Mouse (Mus musculus) intestine, embryonic 15.5 days (tissue): Measurements from ENCODE around the gene 1700066M21Rik. TPM values are rescaled to one million over a fixed set of nuclear protein-coding genes. Genes with fewer than 3 reads are reported as not detected.

Experiments used
- ATAC-seq: fragments of 200-750 bp; cut with Nextera tagmentation; 2 replicates; pipeline ENCODE4 v1.8.0; 2017; ENCODE audit warnings: moderate TSS enrichment, moderate library complexity
- H3K27ac ChIP-seq: fragments of 300-500 bp; sonication (generic); 2 replicates; pipeline ENCODE4 v1.5.1; 2015; ENCODE audit warnings: mild to moderate bottlenecking, inconsistent platforms
- H3K27me3 ChIP-seq: fragments of 300-500 bp; sonication (generic); replicated peaks from 2 replicates; pipeline ENCODE4 v1.6.1; 2015; ENCODE audit warnings: inconsistent platforms
- H3K36me3 ChIP-seq: fragments of 300-500 bp; sonication (generic); 2 replicates; pipeline ENCODE4 v1.6.1; 2015; ENCODE audit warnings: inconsistent platforms
- H3K4me1 ChIP-seq: fragments of 300-500 bp; sonication (generic); replicated peaks from 2 replicates; pipeline ENCODE4 v1.6.1; 2015; ENCODE audit warnings: inconsistent platforms
- H3K4me2 ChIP-seq: fragments of 300-500 bp; sonication (generic); replicated peaks from 2 replicates; pipeline ENCODE4 v1.6.1; 2015; ENCODE audit warnings: mild to moderate bottlenecking, inconsistent platforms
- H3K4me3 ChIP-seq: fragments of 300-500 bp; sonication (generic); replicated peaks from 2 replicates; pipeline ENCODE4 v1.5.1; 2015; ENCODE audit warnings: inconsistent platforms
- H3K9ac ChIP-seq: fragments of 300-500 bp; sonication (generic); 2 replicates; pipeline ENCODE4 v1.6.1; 2015; ENCODE audit warnings: inconsistent platforms
- H3K9me3 ChIP-seq: fragments of 300-500 bp; sonication (generic); 2 replicates; pipeline ENCODE4 v1.6.1; 2016; ENCODE audit warnings: inconsistent platforms
- WGBS: fragments of 180-500 bp; shearing (Covaris S2); methylation state at CpG from one replicate; pipeline ENCODE4 v1.1.7; 2015; 5-methylcytosine and 5-hydroxymethylcytosine counted together
- polyA plus RNA-seq: library from polyadenylated mRNA; unstranded; fragments of >200 nt; fragmentation: Nextera tagmentation; extraction: Ambion mirVana; gene quantifications from 2 replicates; pipeline ENCODE4 v1.2.1, GENCODE M21; 2015

The 1700066M21Rik gene
- 10.1 and 12.7 TPM in 2 replicates for polyA plus RNA-seq

- peak; percentile 98 for ATAC-seq
Measured at GRCm38 (mm10) chr1:57377376-57378341, at the start of gene 1700066M21Rik. Gene 1700066M21Rik (plus strand): TSS chr1:57377620.

DNA sequence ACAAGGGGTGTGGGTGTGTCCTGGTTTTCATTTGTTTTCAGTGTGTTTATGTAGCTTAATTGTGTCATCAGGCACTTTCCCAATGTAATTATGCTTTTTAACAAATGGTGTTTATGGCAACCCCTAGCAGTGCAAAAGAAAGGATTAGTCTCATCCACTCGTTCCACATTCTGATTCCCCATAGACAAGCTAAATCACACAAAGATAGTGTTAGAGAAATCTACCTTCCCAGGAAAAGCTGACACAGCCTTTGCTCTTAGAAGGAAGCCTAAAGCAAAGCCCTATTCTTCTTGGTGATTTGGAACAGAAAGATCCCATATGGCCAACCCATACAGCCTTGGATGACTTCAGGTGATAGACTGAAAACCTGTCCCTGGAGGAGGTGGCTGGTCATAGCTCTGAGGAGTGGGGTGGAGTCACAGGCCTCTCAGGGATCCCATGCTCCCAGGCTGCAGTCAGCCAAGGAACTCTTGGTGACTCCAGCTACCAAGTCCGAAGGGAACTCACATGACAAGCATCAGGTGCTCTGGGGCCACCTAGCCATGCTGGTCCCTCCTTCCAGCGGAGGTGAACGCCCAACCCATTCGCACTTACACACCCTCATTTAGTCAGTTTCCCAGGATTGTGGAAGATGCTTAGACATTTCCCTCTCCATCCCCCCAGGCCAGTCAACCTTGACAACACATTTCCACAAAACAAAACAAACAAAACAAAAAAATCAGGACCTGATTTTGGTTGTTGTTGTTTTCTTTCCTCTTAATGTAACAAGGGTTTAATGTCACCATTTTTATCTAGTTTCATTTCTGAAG is 47.9 kb upstream of the 1700066M21Rik start:
- no peaks in the 10 kb centered on the region for H3K4me1 ChIP-seq
- no peak overlapping the region for H3K4me3 ChIP-seq
- no peaks in the 10 kb centered on the region for H3K27me3 ChIP-seq
- no peaks in the 10 kb centered on the region for H3K36me3 ChIP-seq
- no peak overlapping the region for H3K9ac ChIP-seq
- no peak for ATAC-seq
- WGBS, result 78% methylated on average over 5 of the region's 5 CpGs
- no peak overlapping the region for H3K27ac ChIP-seq
- no peaks in the 10 kb centered on the region for H3K9me3 ChIP-seq
- H3K4me2 ChIP-seq, result no peak overlapping the region

More at GRCm38 (mm10) chr1:57377376-57378341, at the start of gene 1700066M21Rik:
- Histone ChIP-seq H3K4me3 (peak within 1 kb of the TSS; percentile 79), H3K4me2 (peak within 1 kb of the TSS; percentile 76), H3K4me1 (no peaks in the 10 kb centered on the region), H3K36me3 (no peaks in the 10 kb centered on the region), H3K9me3 (no peaks in the 10 kb centered on the region), H3K27me3 (no peaks in the 10 kb centered on the region), H3K9ac (peak within 1 kb of the TSS; percentile 70), H3K27ac (peak within 1 kb of the TSS; percentile 61)
- WGBS, result under 1% methylated on average over 81 of the region's 81 CpGs

DNA sequence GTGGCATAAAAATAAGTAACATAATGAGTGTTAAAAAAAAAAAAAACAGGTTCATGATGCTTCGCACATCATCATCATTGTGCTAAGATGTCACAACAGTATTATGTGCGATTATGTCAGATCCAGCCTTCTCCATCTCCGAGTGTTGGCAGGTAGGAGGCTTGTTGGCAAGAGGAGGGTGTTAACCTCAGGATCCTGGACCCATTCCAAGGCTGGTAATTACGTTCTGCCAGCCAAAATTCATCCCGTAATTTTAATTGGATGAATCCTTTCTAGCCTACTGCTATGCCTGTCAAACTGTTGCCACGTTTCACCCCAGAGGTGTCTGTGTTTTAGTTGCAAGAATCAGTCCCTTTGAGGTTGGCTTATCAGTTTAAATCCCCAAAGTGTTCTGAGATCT is 47.2 kb upstream of the 1700066M21Rik start:
- WGBS, result 85% methylated on average over 6 of the region's 6 CpGs
- H3K36me3 ChIP-seq, result no peaks in the 10 kb centered on the region
- no peak overlapping the region for H3K27ac ChIP-seq
- H3K4me1 ChIP-seq, result no peaks in the 10 kb centered on the region
- H3K27me3 ChIP-seq, result no peaks in the 10 kb centered on the region
- no peak for ATAC-seq
- no peak overlapping the region for H3K4me2 ChIP-seq
- no peaks in the 10 kb centered on the region for H3K9me3 ChIP-seq
- no peak overlapping the region for H3K4me3 ChIP-seq
- no peak overlapping the region for H3K9ac ChIP-seq

DNA sequence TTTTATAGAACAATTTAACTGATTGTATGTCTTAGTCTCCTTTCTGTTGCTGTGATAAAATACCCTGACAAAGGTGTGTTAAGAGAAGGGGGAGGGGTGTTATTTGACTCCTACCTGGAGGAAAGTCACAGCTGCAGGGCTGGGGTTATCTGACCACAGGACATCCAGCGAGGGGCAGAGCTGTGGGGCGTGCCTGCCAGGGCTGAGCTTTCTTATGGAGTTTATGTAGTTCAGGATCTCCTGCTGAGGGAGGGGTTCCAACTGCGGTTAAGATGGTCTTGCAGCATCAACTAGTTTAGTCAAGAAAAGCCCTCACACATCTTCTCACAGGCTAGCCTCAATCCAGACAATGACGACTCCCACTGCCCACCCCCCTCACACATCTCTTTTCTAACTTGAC is 45.4 kb upstream of the 1700066M21Rik start:
- H3K36me3 ChIP-seq, result no peaks in the 10 kb centered on the region
- no peak overlapping the region for H3K9ac ChIP-seq
- H3K4me3 ChIP-seq, result no peak overlapping the region
- H3K9me3 ChIP-seq, result no peaks in the 10 kb centered on the region
- H3K4me2 ChIP-seq, result no peak overlapping the region
- no peak overlapping the region for H3K27ac ChIP-seq
- H3K27me3 ChIP-seq, result no peaks in the 10 kb centered on the region
- no peak for ATAC-seq
- 20% methylated on average over 4 of the region's 4 CpGs for WGBS
- 0 out of 2 replicates have a peak, but pooled peaks cover 3% of the 10 kb centered on the region for H3K4me1 ChIP-seq

DNA sequence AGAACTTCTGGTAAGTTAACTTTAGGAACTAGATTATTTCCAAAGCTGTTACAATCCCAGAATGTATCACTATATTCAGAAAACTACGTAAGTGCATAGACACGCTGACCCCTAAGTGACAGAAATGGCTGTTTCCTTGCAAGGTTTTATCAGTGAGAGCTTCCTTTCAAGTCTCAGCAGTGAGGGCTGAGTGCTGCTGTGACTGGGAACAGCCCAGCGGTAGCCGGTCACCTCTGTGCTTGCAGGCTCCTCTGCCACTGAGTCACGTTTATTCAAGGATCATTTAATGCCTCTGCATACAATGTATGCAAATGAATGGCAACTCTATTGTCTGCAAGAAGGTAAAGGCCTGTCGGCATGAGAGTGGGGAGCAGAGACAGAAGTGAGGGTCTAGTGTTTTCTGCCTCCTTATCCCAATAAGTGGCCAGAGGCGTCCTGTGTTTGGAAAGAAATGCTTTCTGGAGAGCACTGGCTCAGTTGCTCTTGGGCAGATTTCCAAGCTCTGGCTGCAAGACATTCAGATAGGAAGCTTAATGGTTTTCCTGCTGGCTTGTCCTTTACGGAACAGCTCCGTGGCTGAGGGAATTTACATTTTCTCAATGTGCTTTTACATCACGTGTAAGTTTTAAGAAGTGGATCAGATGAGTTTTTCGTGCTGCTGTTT is 43.7 kb upstream of the 1700066M21Rik start:
- Histone ChIP-seq H3K9me3 (no peaks in the 10 kb centered on the region), H3K27ac (no peak overlapping the region), H3K27me3 (no peaks in the 10 kb centered on the region), H3K36me3 (no peaks in the 10 kb centered on the region), H3K4me2 (no peak overlapping the region), H3K4me3 (no peak overlapping the region), H3K4me1 (0 out of 2 replicates have a peak, but pooled peaks cover 3% of the 10 kb centered on the region), H3K9ac (no peak overlapping the region)
- ATAC-seq, result no peak
- 28% methylated on average over 11 of the region's 11 CpGs for WGBS

DNA sequence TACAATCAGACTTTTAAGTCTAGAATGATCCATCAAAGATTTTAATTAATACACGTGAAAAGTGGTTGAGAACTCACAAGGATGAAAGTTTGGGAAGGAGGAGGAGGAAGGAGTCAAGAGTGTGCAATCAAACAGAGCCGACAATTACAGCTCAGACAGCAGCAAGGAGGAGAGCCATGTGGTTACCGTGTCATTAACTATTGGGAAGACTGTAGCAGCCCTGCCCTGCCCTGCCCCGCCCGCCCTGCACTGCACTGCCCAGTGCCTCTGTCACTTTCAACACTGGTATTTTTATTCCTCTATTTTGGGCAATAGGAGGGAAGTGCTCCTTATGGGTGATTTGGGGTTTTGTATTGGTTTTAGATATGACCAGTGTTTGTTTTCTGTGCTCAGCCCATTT is 42.2 kb upstream of the 1700066M21Rik start:
- 0 out of 2 replicates have a peak, but pooled peaks have one; percentile 51 for ATAC-seq
- no peak overlapping the region for H3K9ac ChIP-seq
- H3K27ac ChIP-seq, result no peak overlapping the region
- no peaks in the 10 kb centered on the region for H3K36me3 ChIP-seq
- H3K4me3 ChIP-seq, result no peak overlapping the region
- H3K4me1 ChIP-seq, result 0 out of 2 replicates have a peak, but pooled peaks cover 3% of the 10 kb centered on the region
- no peaks in the 10 kb centered on the region for H3K9me3 ChIP-seq
- no peak overlapping the region for H3K4me2 ChIP-seq
- 51% methylated on average over 5 of the region's 5 CpGs for WGBS
- H3K27me3 ChIP-seq, result no peaks in the 10 kb centered on the region

- Histone ChIP-seq H3K27ac (no peak overlapping the region), H3K27me3 (no peaks in the 10 kb centered on the region), H3K4me3 (no peak overlapping the region), H3K36me3 (no peaks in the 10 kb centered on the region), H3K4me2 (no peak overlapping the region), H3K9ac (no peak overlapping the region), H3K9me3 (no peaks in the 10 kb centered on the region), H3K4me1 (0 out of 2 replicates have a peak, but pooled peaks cover 3% of the 10 kb centered on the region)
- 46% methylated on average over 14 of the region's 14 CpGs for WGBS
- ATAC-seq, result no peak
Measured at GRCm38 (mm10) chr1:57339156-57339796, 38.1 kb upstream of the 1700066M21Rik start.

DNA sequence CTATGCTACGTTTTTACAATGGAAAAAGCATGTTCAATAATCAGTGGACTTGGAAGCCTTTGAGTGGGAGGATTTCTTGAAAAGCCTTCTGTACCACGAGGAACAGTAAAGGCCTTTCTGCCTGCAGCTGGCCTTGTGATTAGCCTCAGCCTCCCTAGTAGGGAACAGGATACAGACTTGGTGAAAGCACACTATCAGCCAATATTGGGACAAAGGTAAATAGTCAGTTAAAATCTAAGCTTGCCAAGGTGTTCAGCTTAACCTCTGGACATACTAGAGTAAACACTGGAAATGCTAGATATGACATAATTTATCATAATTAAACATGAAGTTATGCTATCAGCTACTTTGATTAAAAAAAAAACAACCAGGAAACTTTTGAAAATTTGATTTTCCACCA is 36.2 kb upstream of the 1700066M21Rik start:
- no peak overlapping the region for H3K27ac ChIP-seq
- 0 out of 2 replicates have a peak, but pooled peaks cover 3% of the 10 kb centered on the region for H3K4me1 ChIP-seq
- no peaks in the 10 kb centered on the region for H3K9me3 ChIP-seq
- H3K4me2 ChIP-seq, result no peak overlapping the region
- H3K4me3 ChIP-seq, result no peak overlapping the region
- WGBS, result 49% methylated on average over 2 of the region's 2 CpGs
- ATAC-seq, result no peak
- H3K27me3 ChIP-seq, result no peaks in the 10 kb centered on the region
- no peaks in the 10 kb centered on the region for H3K36me3 ChIP-seq
- no peak overlapping the region for H3K9ac ChIP-seq

DNA sequence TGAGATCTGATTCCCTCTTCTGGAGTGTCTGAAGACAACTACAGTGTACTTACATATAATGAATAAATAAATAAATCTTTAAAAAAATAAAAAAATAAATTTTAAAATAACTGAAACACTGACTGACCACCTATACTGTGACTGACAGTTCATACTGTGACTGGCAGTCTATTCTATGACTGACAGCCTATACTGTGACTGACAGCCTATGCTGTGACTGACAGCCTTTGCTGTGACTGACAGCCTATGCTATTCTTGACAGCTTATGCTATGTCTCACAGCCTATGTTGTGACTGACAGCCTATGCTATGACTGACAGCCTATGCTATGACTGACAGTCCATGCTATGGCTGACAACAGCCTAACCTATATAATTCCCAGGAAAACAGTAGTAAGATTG is 29.9 kb upstream of the 1700066M21Rik start:
- Histone ChIP-seq H3K4me1 (no peaks in the 10 kb centered on the region), H3K9ac (no peak overlapping the region), H3K4me3 (no peak overlapping the region), H3K27me3 (no peaks in the 10 kb centered on the region), H3K4me2 (no peak overlapping the region), H3K27ac (no peak overlapping the region), H3K36me3 (no peaks in the 10 kb centered on the region), H3K9me3 (no peaks in the 10 kb centered on the region)
- no peak for ATAC-seq

DNA sequence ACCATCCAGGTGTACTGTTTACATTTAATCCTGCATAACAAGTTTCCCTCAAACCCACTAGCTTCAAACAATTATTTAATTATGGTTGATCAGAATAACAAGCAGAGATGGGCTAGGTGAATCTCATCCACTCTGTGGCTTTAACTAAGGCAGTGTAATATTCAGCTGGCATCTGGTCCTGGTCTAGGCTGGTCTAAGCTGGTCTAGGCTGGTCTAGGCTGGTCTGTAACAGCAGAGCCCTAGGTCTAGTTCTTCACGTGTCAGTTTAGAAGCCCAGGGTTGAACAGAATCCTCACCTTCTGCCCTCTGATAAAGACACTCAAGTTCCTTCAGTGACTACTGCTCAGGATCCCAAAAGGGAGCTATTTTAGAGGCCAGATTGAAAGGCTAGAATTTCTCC is 25.5 kb upstream of the 1700066M21Rik start:
- no peak overlapping the region for H3K9ac ChIP-seq
- no peak overlapping the region for H3K4me2 ChIP-seq
- H3K4me1 ChIP-seq, result no peaks in the 10 kb centered on the region
- ATAC-seq, result no peak
- no peaks in the 10 kb centered on the region for H3K36me3 ChIP-seq
- WGBS, result 64% methylated on average over 1 of the region's 1 CpGs
- no peaks in the 10 kb centered on the region for H3K27me3 ChIP-seq
- H3K9me3 ChIP-seq, result no peaks in the 10 kb centered on the region
- no peak overlapping the region for H3K4me3 ChIP-seq
- no peak overlapping the region for H3K27ac ChIP-seq

GRCm38 (mm10) chr1:57358546-57358945 is 18.9 kb upstream of the 1700066M21Rik start:
- no peak for ATAC-seq
- Histone ChIP-seq H3K4me3 (no peak overlapping the region), H3K9me3 (no peaks in the 10 kb centered on the region), H3K27ac (no peak overlapping the region), H3K4me1 (no peaks in the 10 kb centered on the region), H3K9ac (no peak overlapping the region), H3K27me3 (no peaks in the 10 kb centered on the region), H3K4me2 (no peak overlapping the region), H3K36me3 (no peaks in the 10 kb centered on the region)
- 80% methylated on average over 5 of the region's 5 CpGs for WGBS
